Mouse (Mus musculus): ENCODE data around the gene Jph2. TPM values are rescaled to one million over a fixed set of nuclear protein-coding genes. Genes with fewer than 3 reads are reported as not detected.
"Not testable (repeated sequence)": the region's sequence is repeated elsewhere in the genome, so short reads cannot be mapped to it uniquely, and the experiment has no call there.

The Jph2 gene
- polyA plus RNA-seq, 1 experiment from 2014 or later, result 0.49 TPM

GRCm38 (mm10) chr2:163422895-163423660 is 25.3 kb upstream of the Jph2 start:
- H3K36me3 ChIP-seq, result peaks cover 7% of the 10 kb centered on the region
- WGBS, result 86% methylated on average over 9 of the region's 9 CpGs
- no peak overlapping the region for H3K4me3 ChIP-seq
- no peak for ATAC-seq (ENCODE audit: low FRiP score)
- H3K9me3 ChIP-seq, result no peaks in the 10 kb centered on the region
- no peak overlapping the region for H3K4me2 ChIP-seq
- H3K27me3 ChIP-seq, result no peaks in the 10 kb centered on the region
- H3K4me1 ChIP-seq (replicated peaks), result peaks cover 27% of the 10 kb centered on the region
- no peak overlapping the region for H3K9ac ChIP-seq
- H3K27ac ChIP-seq, result no peak overlapping the region

- H3K9me3 ChIP-seq, result no peaks in the 10 kb centered on the region
- H3K27ac ChIP-seq, result no peak overlapping the region
- peak overlapping the region; percentile 82 for H3K4me2 ChIP-seq
- ATAC-seq (ENCODE audit: low FRiP score), result no peak
- peaks cover 37% of the 10 kb centered on the region for H3K4me1 ChIP-seq (replicated peaks)
- peak overlapping the region; percentile 82 for H3K9ac ChIP-seq
- H3K4me3 ChIP-seq, result peak overlapping the region; percentile 99
- 43% methylated on average over 10 of the region's 10 CpGs for WGBS
- no peaks in the 10 kb centered on the region for H3K27me3 ChIP-seq
- H3K36me3 ChIP-seq, result peaks cover 7% of the 10 kb centered on the region
These were observed 22.6 kb upstream of the Jph2 start for GRCm38 (mm10) chr2:163420366-163420886.

GRCm38 (mm10) chr2:163419346-163420045 is 21.7 kb upstream of the Jph2 start:
- no peaks in the 10 kb centered on the region for H3K9me3 ChIP-seq
- peaks cover 11% of the 10 kb centered on the region for H3K36me3 ChIP-seq
- peak; percentile 99 for ATAC-seq (ENCODE audit: low FRiP score)
- H3K9ac ChIP-seq, result peak overlapping the region; percentile 96
- H3K27me3 ChIP-seq, result no peaks in the 10 kb centered on the region
- peak overlapping the region; percentile 90 for H3K27ac ChIP-seq
- peaks cover 34% of the 10 kb centered on the region for H3K4me1 ChIP-seq (replicated peaks)
- H3K4me3 ChIP-seq, result peak overlapping the region; percentile 99
- under 1% methylated on average over 69 of the region's 71 CpGs for WGBS
- H3K4me2 ChIP-seq, result peak overlapping the region; percentile 98

GRCm38 (mm10) chr2:163418841-163419345 is 21.1 kb upstream of the Jph2 start:
- under 1% methylated on average over 47 of the region's 50 CpGs for WGBS
- peak; percentile 29 for ATAC-seq (ENCODE audit: low FRiP score)
- H3K4me3 ChIP-seq, result peak overlapping the region; percentile 99
- peak overlapping the region; percentile 96 for H3K9ac ChIP-seq
- H3K27ac ChIP-seq, result peak overlapping the region; percentile 87
- H3K9me3 ChIP-seq, result no peaks in the 10 kb centered on the region
- no peaks in the 10 kb centered on the region for H3K27me3 ChIP-seq
- peaks cover 15% of the 10 kb centered on the region for H3K36me3 ChIP-seq
- H3K4me2 ChIP-seq, result peak overlapping the region; percentile 98
- peaks cover 34% of the 10 kb centered on the region for H3K4me1 ChIP-seq (replicated peaks)

- H3K4me2 ChIP-seq, result peak overlapping the region; percentile 98
- peak overlapping the region; percentile 99 for H3K4me3 ChIP-seq
- H3K4me1 ChIP-seq (replicated peaks), result peaks cover 34% of the 10 kb centered on the region
- H3K36me3 ChIP-seq, result peaks cover 15% of the 10 kb centered on the region
- no peak overlapping the region for H3K27ac ChIP-seq
- no peak overlapping the region for H3K9ac ChIP-seq
- no peaks in the 10 kb centered on the region for H3K9me3 ChIP-seq
- ATAC-seq (ENCODE audit: low FRiP score), result no peak
- H3K27me3 ChIP-seq, result no peaks in the 10 kb centered on the region
These were observed 20.0 kb upstream of the Jph2 start for GRCm38 (mm10) chr2:163417830-163418229.

GRCm38 (mm10) chr2:163417026-163417425 is 19.2 kb upstream of the Jph2 start:
- H3K4me1 ChIP-seq (replicated peaks), result peaks cover 34% of the 10 kb centered on the region
- no peaks in the 10 kb centered on the region for H3K9me3 ChIP-seq
- no peak overlapping the region for H3K27ac ChIP-seq
- H3K9ac ChIP-seq, result no peak overlapping the region
- H3K4me2 ChIP-seq, result no peak overlapping the region
- ATAC-seq (ENCODE audit: low FRiP score), result no peak
- H3K4me3 ChIP-seq, result no peak overlapping the region
- H3K27me3 ChIP-seq, result no peaks in the 10 kb centered on the region
- 92% methylated on average over 6 of the region's 6 CpGs for WGBS
- H3K36me3 ChIP-seq, result peaks cover 20% of the 10 kb centered on the region

- H3K9ac ChIP-seq, result no peak overlapping the region
- no peak for ATAC-seq (ENCODE audit: low FRiP score)
- H3K9me3 ChIP-seq, result no peaks in the 10 kb centered on the region
- peaks cover 10% of the 10 kb centered on the region for H3K4me1 ChIP-seq (replicated peaks)
- no peak overlapping the region for H3K4me2 ChIP-seq
- peaks cover 56% of the 10 kb centered on the region for H3K36me3 ChIP-seq
- no peaks in the 10 kb centered on the region for H3K27me3 ChIP-seq
- no peak overlapping the region for H3K4me3 ChIP-seq
- 93% methylated on average over 9 of the region's 9 CpGs for WGBS
- H3K27ac ChIP-seq, result no peak overlapping the region
These were observed 15.2 kb upstream of the Jph2 start for GRCm38 (mm10) chr2:163412846-163413590.

- H3K9ac ChIP-seq, result no peak overlapping the region
- no peaks in the 10 kb centered on the region for H3K9me3 ChIP-seq
- H3K4me3 ChIP-seq, result no peak overlapping the region
- H3K27ac ChIP-seq, result no peak overlapping the region
- H3K4me1 ChIP-seq (replicated peaks), result peaks cover 4% of the 10 kb centered on the region
- no peaks in the 10 kb centered on the region for H3K27me3 ChIP-seq
- peaks cover 60% of the 10 kb centered on the region for H3K36me3 ChIP-seq
- H3K4me2 ChIP-seq, result no peak overlapping the region
- no peak for ATAC-seq (ENCODE audit: low FRiP score)
- WGBS, result 97% methylated on average over 4 of the region's 4 CpGs
These were observed 14.6 kb upstream of the Jph2 start for GRCm38 (mm10) chr2:163412419-163412818.

GRCm38 (mm10) chr2:163411840-163412239 is 14.0 kb upstream of the Jph2 start:
- ATAC-seq (ENCODE audit: low FRiP score), result no peak
- Histone ChIP-seq H3K36me3 (peaks cover 65% of the 10 kb centered on the region), H3K27me3 (no peaks in the 10 kb centered on the region), H3K27ac (no peak overlapping the region), H3K4me2 (no peak overlapping the region), H3K4me3 (no peak overlapping the region), H3K9me3 (no peaks in the 10 kb centered on the region), H3K4me1 (replicated peaks) (peaks cover 3% of the 10 kb centered on the region; the same call in 1 of the 2 replicates), H3K9ac (no peak overlapping the region)
- WGBS, result 95% methylated on average over 4 of the region's 4 CpGs

GRCm38 (mm10) chr2:163411344-163411743 is 13.6 kb upstream of the Jph2 start:
- not testable (repeated sequence) for H3K9me3 ChIP-seq; H3K27ac ChIP-seq; H3K9ac ChIP-seq; H3K4me1 ChIP-seq (replicated peaks); H3K27me3 ChIP-seq; H3K4me2 ChIP-seq; ATAC-seq (ENCODE audit: low FRiP score); H3K4me3 ChIP-seq
- peaks cover 66% of the 10 kb centered on the region for H3K36me3 ChIP-seq
- WGBS, result 95% methylated on average over 3 of the region's 3 CpGs

GRCm38 (mm10) chr2:163410211-163410610 is 12.4 kb upstream of the Jph2 start:
- no peak for ATAC-seq (ENCODE audit: low FRiP score)
- no peaks in the 10 kb centered on the region for H3K4me1 ChIP-seq (replicated peaks)
- H3K4me2 ChIP-seq, result no peak overlapping the region
- 93% methylated on average over 3 of the region's 3 CpGs for WGBS
- no peaks in the 10 kb centered on the region for H3K9me3 ChIP-seq
- no peak overlapping the region for H3K4me3 ChIP-seq
- no peak overlapping the region for H3K27ac ChIP-seq
- H3K36me3 ChIP-seq, result peaks cover 70% of the 10 kb centered on the region
- no peaks in the 10 kb centered on the region for H3K27me3 ChIP-seq
- no peak overlapping the region for H3K9ac ChIP-seq
